Mouse (Mus musculus) midbrain, embryonic 12.5 days (tissue): ENCODE results near the gene Prpf31. TPM values are rescaled to one million over a fixed set of nuclear protein-coding genes. Genes with fewer than 3 reads are reported as not detected.

Experiments used
- microRNA-seq: library from miRNA; unstranded; fragments of <30 nt; microRNA quantifications from one replicate; pipeline ENCODE4, GENCODE M21; 2017
- polyA plus RNA-seq: library from polyadenylated mRNA; unstranded; fragments of >200 nt; fragmentation: Nextera tagmentation; extraction: Ambion mirVana; gene quantifications from 2 replicates; pipeline ENCODE4 v1.2.1, GENCODE M21; 2016

The Prpf31 gene
- polyA plus RNA-seq, 1 experiment from 2014 or later, result 131 TPM

Small RNA genes lying within 50 kb of the gene (microRNA-seq; reads per million reads assigned to microRNA genes)
- gene Gm25100, result not detected
- gene Mir3572, result 2.3 reads per million, percentile 2 among the genes with 10 or more reads in this experiment

Other genes starting within 250 kb of the Prpf31 start
- gene Cacng8, start 239.3 kb upstream of the Prpf31 start, polyA plus RNA-seq, result 7.4 and 7.9 TPM in 2 replicates
- 0.20 TPM in 1 of 2 replicates, not detected in the other for gene Cacng6, start 205.8 kb upstream of the Prpf31 start, polyA plus RNA-seq
- gene Tarm1, start 127.4 kb upstream of the Prpf31 start, polyA plus RNA-seq, result not detected in 2 replicates
- gene Oscar, start 13.8 kb upstream of the Prpf31 start, polyA plus RNA-seq, result 0.22 TPM in 1 of 2 replicates, not detected in the other
- 341 and 342 TPM in 2 replicates for gene Ndufa3, start 12.6 kb upstream of the Prpf31 start, polyA plus RNA-seq
- gene Tfpt, start 56 bp upstream of the Prpf31 start, polyA plus RNA-seq, result 29.9 and 37.1 TPM in 2 replicates
- 59.5 and 67.5 TPM in 2 replicates for gene Cnot3, start 15.3 kb downstream of the Prpf31 start, polyA plus RNA-seq
- gene Leng1, start 35.9 kb downstream of the Prpf31 start, polyA plus RNA-seq, result 23.1 and 25.6 TPM in 2 replicates
- 2.8 and 3.1 TPM in 2 replicates for gene Tmc4, start 47.6 kb downstream of the Prpf31 start, polyA plus RNA-seq
- gene Tsen34, start 62.9 kb downstream of the Prpf31 start, polyA plus RNA-seq, result 202 and 212 TPM in 2 replicates
- 37.9 and 42.6 TPM in 2 replicates for gene Mboat7, start 63.5 kb downstream of the Prpf31 start, polyA plus RNA-seq
- gene Rps9, start 74.0 kb downstream of the Prpf31 start, polyA plus RNA-seq, result 1,015 and 1,051 TPM in 2 replicates
- 0.15 and 0.22 TPM in 2 replicates for gene Pirb, start 90.4 kb downstream of the Prpf31 start, polyA plus RNA-seq
- not detected in 2 replicates for gene Gm15448, start 195.7 kb downstream of the Prpf31 start, polyA plus RNA-seq
- gene Pira2, start 215.1 kb downstream of the Prpf31 start, polyA plus RNA-seq, result not detected in 2 replicates